Mouse (Mus musculus) gonadal fat pad, adult 2 months (tissue): ENCODE results near the gene Cacna2d2. TPM values are rescaled to one million over a fixed set of nuclear protein-coding genes. Genes with fewer than 3 reads are reported as not detected.

Experiments
- DNase-seq: peaks from one replicate; pipeline ENCODE4 v3.0.0-alpha.2; 2012; ENCODE audit warnings: low read depth
- polyA plus RNA-seq: library from polyadenylated mRNA; depleted of rRNA; stranded (reverse); fragments of >200 nt; gene quantifications from 2 replicates; pipeline ENCODE4 v1.2.3, GENCODE M21; 2012; rRNA removed

The Cacna2d2 gene
- polyA plus RNA-seq, 1 experiment, result 2.2 TPM

DNA sequence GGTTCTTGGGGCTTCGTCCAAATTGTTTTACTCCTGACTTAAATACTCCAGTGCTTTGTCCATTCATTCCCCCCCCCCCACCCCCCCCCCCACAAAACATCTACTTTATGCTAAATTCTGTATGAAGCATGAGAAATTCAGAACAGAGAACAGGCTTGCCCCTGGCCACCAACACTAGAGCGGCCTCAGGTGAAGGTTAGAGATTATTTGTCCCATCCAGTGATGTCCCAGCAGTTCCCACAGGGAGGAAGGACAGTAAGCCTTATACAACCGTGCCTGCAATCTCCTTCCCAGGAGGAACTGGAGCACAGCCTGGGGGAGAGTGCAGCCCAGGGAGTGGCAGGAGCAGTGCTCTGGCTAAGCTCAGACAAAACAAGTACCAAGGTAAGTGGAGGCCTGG lies 179.2 kb downstream of the Cacna2d2 start, which contains the start of gene Naa80:
TSS of gene Naa80 (plus strand) at position 301 of the 400 bp plus-strand sequence.
- no peak for DNase-seq

Other genes starting within 250 kb of the Cacna2d2 start
- 0.10 and 1.5 TPM in 2 replicates for gene Dock3, start 167.7 kb upstream of the Cacna2d2 start, polyA plus RNA-seq
- 11.1 and 12.8 TPM in 2 replicates for gene Mapkapk3, start 109.7 kb upstream of the Cacna2d2 start, polyA plus RNA-seq
- gene Cish, start 103.6 kb upstream of the Cacna2d2 start, polyA plus RNA-seq, result 14.5 and 18.3 TPM in 2 replicates
- gene Hemk1, start 61.3 kb upstream of the Cacna2d2 start, polyA plus RNA-seq, result 23.0 and 28.6 TPM in 2 replicates
- gene 6430571L13Rik, start 59.0 kb upstream of the Cacna2d2 start, polyA plus RNA-seq, result 0.61 and 0.66 TPM in 2 replicates
- 54.1 and 56.0 TPM in 2 replicates for gene Tmem115, start 134.3 kb downstream of the Cacna2d2 start, polyA plus RNA-seq
- gene Cyb561d2, start 142.6 kb downstream of the Cacna2d2 start, polyA plus RNA-seq, result 58.2 and 65.4 TPM in 2 replicates
- gene Nprl2, start 142.6 kb downstream of the Cacna2d2 start, polyA plus RNA-seq, result 29.7 and 35.0 TPM in 2 replicates
- gene Zmynd10, start 147.7 kb downstream of the Cacna2d2 start, polyA plus RNA-seq, result 7.9 and 8.4 TPM in 2 replicates
- gene Rassf1, start 151.9 kb downstream of the Cacna2d2 start, polyA plus RNA-seq, result 30.9 and 36.8 TPM in 2 replicates
- 54.3 and 59.6 TPM in 2 replicates for gene Tusc2, start 163.6 kb downstream of the Cacna2d2 start, polyA plus RNA-seq
- gene Hyal2, start 168.3 kb downstream of the Cacna2d2 start, polyA plus RNA-seq, result 68.6 and 82.6 TPM in 2 replicates
- gene Hyal1, start 177.3 kb downstream of the Cacna2d2 start, polyA plus RNA-seq, result 17.0 and 17.8 TPM in 2 replicates
- 52.7 and 58.7 TPM in 2 replicates for gene Naa80, start 179.3 kb downstream of the Cacna2d2 start, polyA plus RNA-seq
- 2.4 and 2.6 TPM in 2 replicates for gene Hyal3, start 181.2 kb downstream of the Cacna2d2 start, polyA plus RNA-seq
- 30.6 and 32.7 TPM in 2 replicates for gene Ifrd2, start 188.0 kb downstream of the Cacna2d2 start, polyA plus RNA-seq
- 37.2 and 52.8 TPM in 2 replicates for gene Sema3b, start 209.6 kb downstream of the Cacna2d2 start, polyA plus RNA-seq
- 685 and 710 TPM in 2 replicates for gene Gnai2, start 235.8 kb downstream of the Cacna2d2 start, polyA plus RNA-seq